Mouse (Mus musculus) G1E (cell line): ENCODE data around the gene Ndufc2. TPM values are rescaled to one million over a fixed set of nuclear protein-coding genes. Genes with fewer than 3 reads are reported as not detected.

Experiments used
- ATAC-seq: 2 replicates; pipeline ENCODE4 v1.8.0; 2016; ENCODE audit warnings: mild to moderate bottlenecking; ENCODE audit not compliant: insufficient number of reproducible peaks, poor library complexity, low FRiP score, severe bottlenecking; ENCODE audit errors: extremely low read depth
- DNase-seq: peaks from one replicate; pipeline ENCODE4 v3.0.0; 2012; ENCODE audit warnings: low spot score
- H3K27me3 ChIP-seq: 2 replicates; pipeline ENCODE4 v1.6.1; 2012; ENCODE audit warnings: mild to moderate bottlenecking, low read length, inconsistent platforms; ENCODE audit not compliant: insufficient read depth
- H3K36me3 ChIP-seq: replicated peaks from 2 replicates; pipeline ENCODE3; 2012; ENCODE audit warnings: mild to moderate bottlenecking, inconsistent platforms
- H3K4me1 ChIP-seq: 2 replicates; pipeline ENCODE4 v1.6.1; 2012; ENCODE audit warnings: low read depth, low read length, inconsistent platforms, mixed read lengths; ENCODE audit not compliant: insufficient read depth
- H3K4me3 ChIP-seq: 2 replicates; pipeline ENCODE4 v1.5.1; 2012; ENCODE audit warnings: low read depth, mild to moderate bottlenecking, inconsistent platforms, low read length, moderate library complexity, mixed read lengths
- H3K9me3 ChIP-seq: replicated peaks from 2 replicates; pipeline ENCODE4 v1.6.1; 2012; ENCODE audit warnings: inconsistent platforms
- CTCF ChIP-seq: IDR thresholded peaks from 2 replicates; pipeline ENCODE4 v1.5.1; 2012; ENCODE audit warnings: low read depth, low read length, inconsistent platforms, mixed read lengths
- GATA1 ChIP-seq: IDR thresholded peaks from 2 replicates; pipeline ENCODE4 v1.6.1; 2012; ENCODE audit warnings: borderline replicate concordance, low read length, inconsistent platforms, mixed read lengths
- GATA2 ChIP-seq: IDR thresholded peaks from 2 replicates; pipeline ENCODE4 v1.6.1; 2012; ENCODE audit warnings: low read depth, low read length, inconsistent platforms, borderline replicate concordance
- POLR2AphosphoS5 ChIP-seq: IDR thresholded peaks from 2 replicates; pipeline ENCODE4 v1.6.1; 2012; ENCODE audit warnings: low read depth, low read length, inconsistent platforms; ENCODE audit not compliant: insufficient replicate concordance
- TAL1 ChIP-seq: conservative IDR thresholded peaks from 2 replicates; pipeline ENCODE4 v1.6.1; 2012; ENCODE audit warnings: low read depth, low read length, inconsistent platforms, mixed read lengths
- polyA plus RNA-seq: library from polyadenylated mRNA; stranded (reverse); fragments of >175 nt; gene quantifications from 2 replicates; pipeline ENCODE4 v1.2.3, GENCODE M21; 2012
- total RNA-seq, 2 experiments: library from RNA; stranded (forward) in 1 of 2; stranded (reverse) in 1 of 2; fragments of 200-1000 nt in 1 of 2; fragments of >200 nt in 1 of 2; fragmentation: Nextera tagmentation in 1 of 2; gene quantifications; 2 replicates each; pipeline ENCODE4 v1.2.3; 2014 to 2017

The Ndufc2 gene
- total and polyA plus RNA-seq, 3 experiments, result 149 to 297 (median 259) TPM

DNA sequence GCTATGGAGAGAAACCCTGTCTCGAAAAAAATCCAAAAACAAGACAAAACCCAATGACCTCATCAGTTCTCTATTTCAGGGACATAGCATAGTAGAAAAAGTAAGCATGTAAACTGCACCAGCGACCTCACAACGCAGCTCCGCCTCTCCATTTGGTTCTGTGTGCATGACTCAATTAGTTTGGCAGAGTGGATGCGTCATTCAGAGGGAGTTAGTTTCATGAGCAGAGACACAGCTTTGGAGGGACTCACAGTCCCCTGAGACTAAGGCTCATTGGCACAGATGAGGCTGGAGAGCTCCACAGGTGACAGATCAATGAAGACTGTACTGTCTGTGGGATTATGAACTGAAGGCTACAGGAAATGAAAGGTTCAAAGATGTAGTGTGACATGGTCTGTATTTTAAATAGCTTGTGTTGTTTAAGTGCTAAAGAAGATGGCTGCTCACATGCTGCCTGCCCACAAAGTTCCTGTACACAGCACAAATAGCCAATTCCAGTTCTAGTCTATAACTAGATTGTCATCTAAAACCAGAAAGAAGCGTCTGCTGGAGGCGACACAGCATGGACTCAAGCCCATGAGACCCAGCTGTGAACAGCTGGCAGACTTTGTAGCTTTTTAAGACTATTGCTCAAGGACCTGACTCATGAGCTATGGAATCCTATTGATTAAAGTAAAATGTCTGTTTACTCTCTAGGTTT lies 13.5 kb upstream of the Ndufc2 start:
- ATAC-seq (no peak), DNase-seq (no peak)
- H3K4me1 ChIP-seq, result peaks cover 9% of the 10 kb centered on the region; the same call in 1 of the 2 replicates
- H3K9me3 ChIP-seq, result no peaks in the 10 kb centered on the region
- H3K36me3 ChIP-seq, result peaks cover 97% of the 10 kb centered on the region
- no peak overlapping the region for H3K4me3 ChIP-seq
- no peaks in the 10 kb centered on the region for H3K27me3 ChIP-seq
- TF ChIP-seq TAL1 (no peak), GATA2 (no peak), POLR2AphosphoS5 (no peak), GATA1 (no peak), CTCF (no peak)

DNA sequence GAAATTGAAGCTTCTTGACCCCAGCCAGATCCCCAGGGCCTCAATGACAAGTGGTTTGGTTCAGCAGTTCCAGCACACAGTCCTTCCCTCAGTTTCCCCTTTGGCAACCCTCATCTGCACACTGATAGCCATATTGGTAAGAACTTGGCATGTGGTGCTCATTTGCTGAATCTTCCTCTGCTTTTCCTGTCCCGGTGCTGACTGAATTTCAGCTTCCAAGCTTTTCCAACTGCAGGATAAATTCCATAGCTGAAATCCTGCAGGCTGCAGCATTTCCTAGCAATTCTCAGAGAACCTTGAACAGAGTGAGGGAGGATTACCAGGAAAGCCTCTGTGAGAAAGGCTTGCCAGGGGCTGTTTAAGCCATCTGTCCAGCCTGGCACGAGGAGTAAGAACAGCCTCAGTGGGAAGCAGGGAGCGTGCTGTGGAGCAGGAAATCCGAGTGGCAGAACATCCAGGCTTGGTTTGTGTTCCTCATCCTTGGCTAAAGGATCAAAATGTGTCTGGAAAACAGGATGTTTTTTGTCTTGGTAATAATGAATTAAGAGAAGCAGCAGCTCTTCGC lies 12.9 kb upstream of the Ndufc2 start:
- ATAC-seq (no peak), DNase-seq (no peak)
- no peak overlapping the region for H3K4me3 ChIP-seq
- H3K9me3 ChIP-seq, result no peaks in the 10 kb centered on the region
- no peak for TF ChIP-seq GATA1
- H3K4me1 ChIP-seq, result peaks cover 9% of the 10 kb centered on the region; the same call in 1 of the 2 replicates
- H3K27me3 ChIP-seq, result no peaks in the 10 kb centered on the region
- peaks cover 97% of the 10 kb centered on the region for H3K36me3 ChIP-seq

DNA sequence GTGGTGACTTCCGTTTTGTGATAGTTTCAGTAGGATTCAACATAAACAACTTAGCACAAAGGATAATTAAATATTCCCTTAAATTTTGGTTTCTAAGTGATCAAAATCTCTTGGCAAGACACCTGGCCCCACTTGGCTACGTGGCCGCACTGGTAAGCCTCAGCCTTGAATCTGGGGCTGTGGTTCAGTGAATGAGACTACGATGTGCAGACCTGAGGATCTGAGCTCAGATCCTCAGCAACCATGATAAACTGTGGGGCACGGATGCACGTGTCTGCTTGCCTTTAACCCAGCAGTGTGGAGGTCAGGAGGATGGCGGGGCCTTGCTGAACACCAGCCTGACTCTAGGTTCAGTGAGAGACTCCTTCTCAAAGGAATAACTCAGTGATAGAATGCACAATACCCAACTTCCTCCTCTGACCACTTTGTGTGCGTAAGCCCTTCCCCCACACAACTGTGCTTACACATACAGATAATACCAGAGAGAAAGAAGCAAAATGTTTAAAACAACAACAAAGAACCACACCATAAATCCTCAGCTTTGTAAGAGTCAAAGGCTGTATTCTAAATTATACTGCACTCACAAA lies 12.1 kb upstream of the Ndufc2 start:
- DNase-seq (no peak), ATAC-seq (no peak)
- Histone ChIP-seq H3K4me3 (no peak overlapping the region), H3K27me3 (no peaks in the 10 kb centered on the region), H3K36me3 (peaks cover 97% of the 10 kb centered on the region), H3K4me1 (peaks cover 9% of the 10 kb centered on the region; the same call in 1 of the 2 replicates), H3K9me3 (no peaks in the 10 kb centered on the region)
- TF ChIP-seq TAL1 (no peak), POLR2AphosphoS5 (no peak), GATA2 (no peak), CTCF (no peak), GATA1 (no peak)

DNA sequence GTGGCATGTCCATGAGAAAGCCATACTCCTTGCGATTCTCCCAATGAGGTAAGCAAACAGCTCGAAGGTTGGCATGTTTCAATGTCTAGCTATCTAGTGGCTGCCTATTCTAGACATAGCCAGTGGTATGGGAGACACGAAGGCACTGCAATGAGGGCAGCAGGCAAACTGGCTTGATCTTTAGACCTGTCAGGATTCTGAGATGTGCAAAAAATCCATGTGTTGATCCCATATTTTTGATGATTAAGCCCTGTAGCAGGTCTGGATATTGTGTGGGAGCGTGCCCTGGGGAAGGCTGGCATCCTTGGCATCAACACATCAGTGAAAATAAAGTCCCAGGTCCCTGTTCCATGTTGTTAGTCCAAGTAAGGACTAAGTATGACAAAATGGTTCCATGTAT lies 11.3 kb upstream of the Ndufc2 start:
- ATAC-seq, result no peak
- H3K36me3 ChIP-seq, result peaks cover 97% of the 10 kb centered on the region

DNA sequence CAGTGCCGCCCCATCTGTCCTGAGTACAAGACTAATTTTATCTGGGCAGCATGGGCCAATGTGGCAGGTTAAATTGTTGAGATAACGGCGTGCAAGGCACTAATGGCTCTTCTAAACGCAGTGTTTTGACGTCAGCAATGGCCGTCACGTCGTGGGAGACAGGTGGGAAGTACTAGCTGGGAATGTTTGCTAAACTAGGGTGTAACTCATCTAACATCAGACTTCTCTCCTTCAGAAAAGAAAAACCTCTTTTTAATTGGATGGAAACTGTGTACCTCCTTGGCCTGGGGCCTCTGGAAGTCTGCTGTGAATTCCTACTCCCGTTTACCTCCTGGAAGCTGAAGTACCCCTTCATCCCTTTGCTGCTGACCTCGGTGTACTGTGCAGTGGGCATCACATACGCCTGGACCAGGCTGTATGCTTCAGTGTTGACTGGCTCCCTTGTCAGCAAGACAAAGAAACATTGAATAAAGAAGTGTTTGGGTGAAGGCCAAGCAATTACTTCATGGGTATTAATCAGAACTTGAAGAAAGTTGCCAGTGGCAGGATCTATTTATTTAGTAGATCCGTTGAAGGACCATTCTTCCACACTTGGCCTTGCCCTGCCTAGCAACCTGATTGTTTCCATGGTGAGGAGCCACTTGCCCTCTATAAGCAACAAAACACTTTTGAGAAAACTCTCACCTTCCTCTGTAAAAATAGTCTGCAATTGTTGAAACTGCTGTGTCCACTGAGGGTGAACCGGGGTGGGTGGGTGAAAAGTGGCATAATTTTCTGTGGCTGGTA lies 8.3 kb upstream of the Ndufc2 start:
- H3K4me3 ChIP-seq, result no peak overlapping the region
- peaks cover 68% of the 10 kb centered on the region for H3K36me3 ChIP-seq
- TF ChIP-seq GATA2 (no peak), POLR2AphosphoS5 (no peak), TAL1 (no peak), CTCF (no peak), GATA1 (no peak)
- H3K9me3 ChIP-seq, result no peaks in the 10 kb centered on the region
- DNase-seq (no peak), ATAC-seq (no peak)
- H3K27me3 ChIP-seq, result peaks cover 3% of the 10 kb centered on the region; the same call in 1 of the 2 replicates
- peaks cover 3% of the 10 kb centered on the region; the same call in 1 of the 2 replicates for H3K4me1 ChIP-seq

More for the DNA sequence above, 11.3 kb upstream of the Ndufc2 start:
- DNase-seq, result no peak
- Histone ChIP-seq H3K9me3 (no peaks in the 10 kb centered on the region), H3K4me1 (peaks cover 9% of the 10 kb centered on the region; the same call in 1 of the 2 replicates), H3K27me3 (no peaks in the 10 kb centered on the region), H3K4me3 (no peak overlapping the region)
- TF ChIP-seq GATA2, result no peak
- no peak for TF ChIP-seq GATA1
- TF ChIP-seq TAL1, result no peak
- TF ChIP-seq POLR2AphosphoS5, result no peak
- no peak for TF ChIP-seq CTCF

DNA sequence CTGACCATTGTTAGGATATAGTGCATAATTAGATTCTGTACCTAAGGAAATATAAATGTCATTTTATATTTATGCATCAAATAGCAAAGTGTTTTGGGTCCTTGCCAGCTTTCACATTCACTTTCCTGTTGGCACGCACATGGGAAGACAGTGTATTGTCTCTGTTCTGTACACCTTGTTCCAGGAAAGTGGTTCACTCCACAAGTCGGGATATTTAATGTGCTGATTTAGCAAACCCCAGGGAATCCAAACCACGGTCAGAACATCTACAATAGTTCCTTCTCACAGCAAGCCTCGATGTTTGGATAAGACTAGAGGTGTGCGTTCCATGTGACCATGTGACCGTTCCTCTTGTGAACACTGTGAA lies 7.7 kb upstream of the Ndufc2 start:
- Histone ChIP-seq H3K4me3 (no peak overlapping the region), H3K9me3 (no peaks in the 10 kb centered on the region), H3K4me1 (peaks cover 3% of the 10 kb centered on the region; the same call in 1 of the 2 replicates), H3K27me3 (peaks cover 3% of the 10 kb centered on the region; the same call in 1 of the 2 replicates), H3K36me3 (peaks cover 62% of the 10 kb centered on the region)
- TF ChIP-seq CTCF (no peak), GATA2 (no peak), GATA1 (no peak), TAL1 (no peak), POLR2AphosphoS5 (no peak)
- DNase-seq (no peak), ATAC-seq (no peak)
